Mouse (Mus musculus) cerebellum, adult 11-12 months (tissue): Measurements from ENCODE around the gene Zfp704.

Source experiments
- DNase-seq: peaks from one replicate; pipeline ENCODE4 v3.0.0; 2022

Gene Zfp704

GRCm38 (mm10) chr3:9450521-9450920 lies 159.4 kb downstream of the Zfp704 start:
- DNase-seq, result no peak

GRCm38 (mm10) chr3:9449261-9450007 lies 160.5 kb downstream of the Zfp704 start:
- no peak for DNase-seq

GRCm38 (mm10) chr3:9448541-9448940 lies 161.3 kb downstream of the Zfp704 start:
- no peak for DNase-seq

- no peak for DNase-seq
These were observed 165.3 kb downstream of the Zfp704 start for GRCm38 (mm10) chr3:9444558-9444957.

- no peak for DNase-seq
These were observed 165.9 kb downstream of the Zfp704 start for GRCm38 (mm10) chr3:9443981-9444380.

- no peak for DNase-seq
These were observed 166.4 kb downstream of the Zfp704 start for GRCm38 (mm10) chr3:9443476-9443875.

GRCm38 (mm10) chr3:9441566-9442540 lies 168.0 kb downstream of the Zfp704 start:
- no peak for DNase-seq

- DNase-seq, result no peak
These were observed 169.4 kb downstream of the Zfp704 start for GRCm38 (mm10) chr3:9440466-9440865.

- DNase-seq, result no peak
These were observed 170.1 kb downstream of the Zfp704 start for GRCm38 (mm10) chr3:9439619-9440286.

GRCm38 (mm10) chr3:9436256-9436655 lies 173.6 kb downstream of the Zfp704 start:
- DNase-seq, result no peak

GRCm38 (mm10) chr3:9434394-9435175 lies 175.3 kb downstream of the Zfp704 start:
- DNase-seq, result no peak

- DNase-seq, result no peak
These were observed 176.9 kb downstream of the Zfp704 start for GRCm38 (mm10) chr3:9432796-9433526.

- no peak for DNase-seq
These were observed 177.7 kb downstream of the Zfp704 start for GRCm38 (mm10) chr3:9432226-9432625.

GRCm38 (mm10) chr3:9429946-9430345 lies 179.9 kb downstream of the Zfp704 start:
- DNase-seq, result no peak

- no peak for DNase-seq
These were observed 182.1 kb downstream of the Zfp704 start for GRCm38 (mm10) chr3:9427826-9428225.

- DNase-seq, result no peak
These were observed 184.2 kb downstream of the Zfp704 start for GRCm38 (mm10) chr3:9425661-9426060.

GRCm38 (mm10) chr3:9424637-9425036 lies 185.2 kb downstream of the Zfp704 start:
- DNase-seq, result no peak

GRCm38 (mm10) chr3:9423669-9424068 lies 186.2 kb downstream of the Zfp704 start:
- DNase-seq, result no peak

- no peak for DNase-seq
These were observed 201.0 kb downstream of the Zfp704 start for GRCm38 (mm10) chr3:9408896-9409295.

- DNase-seq, result no peak
These were observed 202.1 kb downstream of the Zfp704 start for GRCm38 (mm10) chr3:9407801-9408200.

GRCm38 (mm10) chr3:9407119-9407546 lies 202.8 kb downstream of the Zfp704 start:
- no peak for DNase-seq

- no peak for DNase-seq
These were observed 204.5 kb downstream of the Zfp704 start for GRCm38 (mm10) chr3:9405341-9405740.
